Mouse (Mus musculus): ENCODE data around the gene Elovl7.

DNA sequence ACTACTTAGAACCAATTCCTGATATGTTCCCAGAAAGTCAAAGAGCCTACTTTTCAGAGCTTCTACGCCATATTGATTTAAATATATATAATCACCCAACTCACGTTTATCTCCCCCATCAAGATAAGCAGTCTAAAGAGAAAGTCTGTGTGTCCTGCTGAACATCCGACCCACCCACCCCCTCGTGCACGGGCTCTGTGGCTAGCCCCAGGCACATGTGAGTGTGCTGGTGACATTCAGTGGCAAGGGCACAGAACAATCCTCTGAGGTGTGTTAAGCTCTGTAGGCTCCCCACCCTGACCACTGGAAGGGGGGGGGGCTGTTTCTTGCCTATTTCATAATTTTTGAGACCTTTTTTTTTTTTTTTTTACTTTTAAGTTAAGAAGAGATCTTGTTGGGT lies 84.0 kb downstream of the Elovl7 start:
- TF ChIP-seq CTCF (IDR thresholded peaks at IDR 0.05; ENCODE audit: low read depth) (no peak), EP300 (IDR thresholded peaks at IDR 0.05; ENCODE audit: low read depth) (no peak)

Data from liver, postnatal 0 days (tissue).